Mouse (Mus musculus): ENCODE data around the gene Tns1. TPM values are rescaled to one million over a fixed set of nuclear protein-coding genes. Genes with fewer than 3 reads are reported as not detected.

Tns1 gene
- total and polyA plus RNA-seq, 3 experiments: 0.40 to 3.6 (median 0.89) TPM

- H3K9ac ChIP-seq (ENCODE audit: insufficient read depth, low read depth): no peak overlapping the region
- H3K27ac ChIP-seq (ENCODE audit: insufficient read depth, low read depth): no peak overlapping the region
- DNase-seq (ENCODE audit: extremely low read depth): no peak
- H3K4me3 ChIP-seq (replicated peaks in 1 of 3; ENCODE audit: low read depth in 2 of 3, low read length in 2 of 3, poor library complexity in 1 of 3): no peak overlapping the region
- H3K4me2 ChIP-seq (ENCODE audit: insufficient read depth, low read depth, poor library complexity, severe bottlenecking): no peak overlapping the region
- in situ Hi-C loops (cut with MboI; ENCODE audit: low pct_ligation_motif_present, low pct_unique_long_range_greater_than_20kb, low sequenced_read_pairs): no loop called here
- no peaks in the 10 kb centered on the region for H3K36me3 ChIP-seq (replicated peaks in 1 of 2; ENCODE audit: control insufficient read depth in 1 of 2, insufficient read depth in 1 of 2, low read length in 1 of 2)
- TF ChIP-seq JUND (conservative IDR thresholded peaks at IDR 0.05; ENCODE audit: low read depth, low read length) (no peak), ZNF384 (IDR thresholded peaks at IDR 0.05; ENCODE audit: low read depth, low read length) (no peak)
- H3K79me2 ChIP-seq (replicated peaks; ENCODE audit: control insufficient read depth, extremely low read depth, insufficient read depth, poor library complexity, severe bottlenecking): no peaks in the 10 kb centered on the region
- no peaks in the 10 kb centered on the region for H3K9me3 ChIP-seq (replicated peaks; ENCODE audit: low read length)
- no peaks in the 10 kb centered on the region for H3K27me3 ChIP-seq (replicated peaks)
- H3K4me1 ChIP-seq (ENCODE audit: control insufficient read depth in 1 of 2, insufficient read depth in 2 of 2): peaks cover 19 to 38% of the 10 kb centered on the region in 2 experiments
- dilution Hi-C loops (cut with MboI; ENCODE audit: extremely low pct_ligation_motif_present, extremely low pct_unique_long_range_greater_than_20kb, low sequenced_read_pairs): no loop called here
Measured at GRCm38 (mm10) chr1:73944393-73944792, 179.9 kb downstream of the Tns1 start.

DNA sequence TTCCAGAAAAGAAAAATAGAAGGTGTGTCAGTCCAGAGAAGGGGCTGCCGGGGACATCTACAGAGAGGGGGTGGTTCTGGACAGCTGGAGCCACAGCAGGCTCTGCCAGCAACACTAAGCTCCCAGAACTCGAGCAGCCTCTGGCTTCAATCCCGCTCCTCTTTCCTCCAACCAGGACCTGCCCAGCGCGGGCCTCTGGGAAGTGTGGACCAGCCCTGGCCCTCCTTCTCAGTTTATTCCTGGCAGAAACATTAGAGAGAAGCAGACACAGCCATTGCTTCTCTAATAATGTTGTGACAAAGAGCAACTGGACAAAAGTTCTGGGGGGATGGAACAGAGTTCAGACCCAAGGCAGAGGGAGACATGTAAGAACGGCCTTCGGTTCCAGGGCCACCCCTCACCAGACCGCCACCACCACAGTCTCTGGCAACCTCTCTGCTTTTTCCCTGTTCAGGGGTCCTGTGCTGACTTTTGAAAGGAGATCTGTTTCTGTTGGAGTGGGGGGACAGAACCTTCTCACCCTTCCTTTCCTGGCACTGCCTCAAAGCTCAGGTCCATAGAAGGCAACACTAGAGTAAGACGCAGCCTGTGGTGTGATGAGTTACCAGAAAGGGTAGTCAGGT is 180.5 kb downstream of the Tns1 start:
- Histone ChIP-seq H3K4me3 (replicated peaks in 1 of 3; ENCODE audit: low read depth in 2 of 3, low read length in 2 of 3, poor library complexity in 1 of 3) (no peak overlapping the region), H3K27me3 (replicated peaks) (no peaks in the 10 kb centered on the region), H3K36me3 (replicated peaks in 1 of 2; ENCODE audit: control insufficient read depth in 1 of 2, insufficient read depth in 1 of 2, low read length in 1 of 2) (no peaks in the 10 kb centered on the region), H3K79me2 (replicated peaks; ENCODE audit: control insufficient read depth, extremely low read depth, insufficient read depth, poor library complexity, severe bottlenecking) (no peaks in the 10 kb centered on the region), H3K4me1 (ENCODE audit: control insufficient read depth in 1 of 2, insufficient read depth in 2 of 2) (peaks cover 19 to 43% of the 10 kb centered on the region in 2 experiments), H3K27ac (ENCODE audit: insufficient read depth, low read depth) (no peak overlapping the region), H3K9me3 (replicated peaks; ENCODE audit: low read length) (no peaks in the 10 kb centered on the region), H3K9ac (ENCODE audit: insufficient read depth, low read depth) (no peak overlapping the region), H3K4me2 (ENCODE audit: insufficient read depth, low read depth, poor library complexity, severe bottlenecking) (no peak overlapping the region)
- no peak for DNase-seq (ENCODE audit: extremely low read depth)
- in situ Hi-C loops (cut with MboI; ENCODE audit: low pct_ligation_motif_present, low pct_unique_long_range_greater_than_20kb, low sequenced_read_pairs): no loop called here
- TF ChIP-seq PAX5 (IDR thresholded peaks at IDR 0.05; ENCODE audit: low read length) (no peak), NRF1 (IDR thresholded peaks at IDR 0.05; ENCODE audit: low read depth, low read length) (no peak), CTCF (conservative IDR thresholded peaks at IDR 0.05 in 1 of 2, IDR thresholded peaks at IDR 0.05 in 1 of 2; ENCODE audit: low read depth in 2 of 2, low read length in 2 of 2) (no peak), TBP (conservative IDR thresholded peaks at IDR 0.05; ENCODE audit: low read depth, low read length) (no peak), MAX (IDR thresholded peaks at IDR 0.05; ENCODE audit: low read length) (no peak), MYC (IDR thresholded peaks at IDR 0.05; ENCODE audit: low read depth, low read length) (no peak), USF1 (IDR thresholded peaks at IDR 0.05; ENCODE audit: low read depth, low read length) (no peak), ELF1 (IDR thresholded peaks at IDR 0.05; ENCODE audit: low read depth, low read length) (no peak), GABPA (IDR thresholded peaks at IDR 0.05; ENCODE audit: insufficient replicate concordance, low read depth, low read length) (no peak), TCF12 (IDR thresholded peaks at IDR 0.05; ENCODE audit: low read depth, low read length) (no peak), NELFE (IDR thresholded peaks at IDR 0.05; ENCODE audit: low read depth, low read length) (no peak), MAZ (IDR thresholded peaks at IDR 0.05; ENCODE audit: low read depth, low read length) (no peak), JUN (IDR thresholded peaks at IDR 0.05; ENCODE audit: insufficient read depth, low read depth, low read length) (no peak), SIN3A (IDR thresholded peaks at IDR 0.05; ENCODE audit: low read length) (no peak), POLR2A (IDR thresholded peaks at IDR 0.05; ENCODE audit: low read depth, low read length) (no peak)
- dilution Hi-C loops (cut with MboI; ENCODE audit: extremely low pct_ligation_motif_present, extremely low pct_unique_long_range_greater_than_20kb, low sequenced_read_pairs): no loop called here

Data from CH12.LX (cell line).